Mouse (Mus musculus) cerebellum, adult 11 months (tissue): ENCODE results near the gene Copz2.
"Not testable (repeated sequence)": the region's sequence is repeated elsewhere in the genome, so short reads cannot be mapped to it uniquely, and the experiment has no call there.

Experiments
- DNase-seq: peaks from one replicate; pipeline ENCODE4 v3.0.0; 2022

The Copz2 gene

DNA sequence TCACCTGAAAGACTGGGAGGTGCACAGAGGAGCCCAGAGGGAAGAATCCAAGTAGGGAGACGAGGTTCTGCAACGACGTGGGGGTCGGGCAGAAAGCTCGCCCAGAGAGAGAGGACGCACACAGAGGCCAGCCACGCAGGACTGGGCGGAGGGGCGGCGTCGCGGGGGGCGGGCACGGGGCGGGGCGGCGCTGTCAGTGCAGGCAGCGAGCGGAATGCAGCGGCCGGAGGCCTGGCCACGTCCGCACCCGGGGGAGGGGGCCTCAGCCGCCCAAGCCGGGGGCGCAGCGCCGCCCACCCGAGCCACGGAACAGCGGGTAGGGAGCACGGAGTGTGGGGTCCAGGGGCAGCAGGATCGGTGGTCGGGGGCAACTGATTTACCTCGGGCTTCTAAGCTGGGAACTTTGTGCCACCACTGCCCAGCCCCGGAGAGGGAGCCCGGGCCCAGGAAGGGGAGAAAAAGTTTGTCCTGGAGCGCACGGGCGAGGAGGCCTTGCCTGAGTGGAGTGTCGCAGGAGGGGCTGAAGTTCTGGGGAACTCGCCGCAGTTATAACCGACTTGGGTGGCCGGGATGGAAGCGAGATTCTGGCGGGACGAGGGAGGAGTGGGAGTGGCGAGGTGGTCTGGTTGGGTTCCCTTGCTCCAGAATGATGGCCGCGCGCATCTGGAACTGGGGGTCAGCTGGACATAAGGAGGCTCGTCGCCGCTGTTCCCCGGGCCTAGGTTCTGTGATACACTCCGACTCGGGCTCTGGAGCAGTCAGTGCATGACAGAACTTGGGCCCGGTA, at the start of gene Copz2:
Gene Copz2 (plus strand): TSS at position 190 of the 787 bp plus-strand sequence.
- no peak for DNase-seq

- DNase-seq = no peak
Measured at GRCm38 (mm10) chr11:96805606-96806005, 44.1 kb upstream of the Copz2 start.

DNA sequence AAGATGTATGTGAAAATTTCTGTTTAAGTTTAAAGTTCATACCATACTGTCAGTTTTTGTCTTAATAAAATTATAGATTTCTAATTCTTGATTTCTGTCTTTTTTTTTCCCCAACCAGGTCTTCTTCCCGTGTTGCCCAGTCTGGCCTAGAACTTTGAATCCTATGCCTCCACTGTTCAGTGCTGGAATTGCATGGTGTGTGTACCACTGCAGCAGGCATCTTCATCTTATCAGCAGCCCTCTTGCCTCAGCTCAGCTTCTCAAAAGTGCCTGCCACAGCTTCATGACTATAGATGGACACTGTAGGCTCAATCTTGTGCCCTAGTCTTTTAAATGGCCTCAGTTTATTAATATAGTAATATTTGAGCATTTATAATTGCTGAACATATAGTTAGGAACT, 41.6 kb upstream of the Copz2 start:
- no peak for DNase-seq

- DNase-seq = no peak
Measured at GRCm38 (mm10) chr11:96809562-96810235, 40.0 kb upstream of the Copz2 start.

GRCm38 (mm10) chr11:96811188-96811587, 38.5 kb upstream of the Copz2 start:
- not testable (repeated sequence) for DNase-seq

GRCm38 (mm10) chr11:96813455-96813854, 36.2 kb upstream of the Copz2 start:
- no peak for DNase-seq

DNA sequence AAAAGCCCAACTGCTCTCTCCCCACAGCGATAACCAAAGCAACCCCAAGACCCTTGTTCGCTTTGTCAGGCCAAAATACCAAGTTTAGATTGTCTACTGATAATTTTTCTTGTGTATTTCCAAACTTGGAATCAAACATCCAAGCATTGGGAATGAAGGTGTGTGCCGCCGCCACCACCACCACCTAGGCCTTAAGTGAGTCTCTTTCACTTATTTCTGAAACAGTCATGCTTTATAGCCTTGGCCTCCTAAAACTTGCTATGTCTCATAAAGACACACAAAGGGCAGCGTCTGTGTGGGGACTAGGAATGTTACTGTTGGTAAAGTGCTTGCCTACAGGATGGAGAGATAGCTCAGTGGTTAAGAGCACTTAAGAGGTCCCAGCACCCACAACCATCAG, 35.8 kb upstream of the Copz2 start:
- DNase-seq = no peak

DNA sequence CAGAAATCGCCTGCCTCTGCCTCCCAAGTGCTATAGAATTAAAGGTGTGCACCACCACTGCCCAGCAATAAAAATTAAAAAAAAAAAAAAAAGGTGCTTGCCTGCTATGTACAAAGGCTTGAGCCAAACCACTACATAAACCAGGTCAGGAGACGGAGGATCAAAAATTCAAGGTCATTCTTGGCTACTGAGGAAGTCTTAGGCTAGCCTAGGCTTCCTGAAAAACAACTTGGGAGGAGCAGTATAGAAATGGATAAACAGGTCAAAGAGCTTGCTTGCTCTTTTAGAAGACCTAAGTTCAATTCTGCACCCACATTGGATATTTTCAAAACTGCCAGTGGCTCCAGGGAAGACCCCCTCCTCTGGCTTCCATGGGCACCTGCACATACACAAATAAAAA, 35.2 kb upstream of the Copz2 start:
- DNase-seq = no peak

GRCm38 (mm10) chr11:96815895-96816294, 33.8 kb upstream of the Copz2 start:
- DNase-seq = no peak

- no peak for DNase-seq
Measured at GRCm38 (mm10) chr11:96816494-96816893, 33.2 kb upstream of the Copz2 start.

DNA sequence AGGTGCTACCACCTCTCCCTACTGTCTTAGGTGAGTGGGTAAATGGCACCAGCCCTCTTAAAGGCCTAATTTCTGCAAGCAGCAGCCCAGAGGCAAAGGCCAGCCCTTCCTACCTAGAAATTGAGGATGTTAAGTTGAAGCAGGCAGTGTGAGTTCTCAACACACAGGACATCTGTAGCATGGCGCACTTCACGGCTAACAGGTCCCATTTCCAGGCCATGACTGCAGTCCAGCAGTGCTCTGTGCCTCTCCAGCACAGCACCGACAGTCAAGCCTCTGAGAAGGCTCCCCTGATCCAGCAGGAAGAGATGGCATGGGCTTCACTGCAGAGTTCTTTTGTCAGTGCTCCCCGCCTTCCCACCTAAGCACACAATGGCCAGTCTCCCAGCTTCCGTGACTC, 32.7 kb upstream of the Copz2 start:
- DNase-seq = no peak

- DNase-seq = no peak
Measured at GRCm38 (mm10) chr11:96818128-96818710, 31.5 kb upstream of the Copz2 start.

GRCm38 (mm10) chr11:96821956-96822355, 27.7 kb upstream of the Copz2 start:
- DNase-seq = no peak

DNA sequence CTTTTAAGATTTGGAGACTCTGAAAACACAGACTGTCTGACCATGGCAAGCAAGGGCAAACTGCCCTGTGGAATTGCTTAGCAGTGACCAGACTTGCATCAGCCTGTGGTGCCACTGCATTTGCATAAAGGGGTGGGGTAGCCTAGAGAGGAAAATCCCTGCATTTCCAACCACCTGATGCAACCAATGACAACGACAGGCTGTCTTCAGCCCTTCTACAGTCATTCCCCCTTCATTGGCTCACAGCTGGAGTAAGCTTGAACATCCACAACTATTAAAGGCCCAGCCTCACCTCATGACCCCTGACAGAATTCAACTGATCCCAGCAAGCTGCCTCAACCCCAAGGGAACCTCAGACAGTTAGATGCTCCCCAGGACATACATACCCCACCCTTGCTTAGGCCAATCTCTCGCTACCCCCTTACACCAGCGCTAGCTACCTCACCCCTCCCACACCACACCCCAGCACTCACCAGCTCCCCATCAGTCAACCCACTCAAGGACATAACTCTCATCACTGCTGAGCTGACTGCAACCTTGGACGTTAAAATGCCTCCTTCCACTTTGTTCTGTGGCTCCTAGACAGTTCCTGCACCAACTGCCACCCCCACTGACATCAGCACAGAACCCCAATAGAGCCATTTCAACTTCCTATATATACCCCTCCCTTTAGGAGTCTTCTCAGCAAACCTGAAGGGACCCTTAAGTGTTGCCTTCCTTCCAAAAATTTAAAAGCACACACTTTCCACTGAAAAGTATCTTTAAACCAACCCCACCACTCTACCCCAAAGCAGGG, 26.8 kb upstream of the Copz2 start:
- no peak for DNase-seq

DNA sequence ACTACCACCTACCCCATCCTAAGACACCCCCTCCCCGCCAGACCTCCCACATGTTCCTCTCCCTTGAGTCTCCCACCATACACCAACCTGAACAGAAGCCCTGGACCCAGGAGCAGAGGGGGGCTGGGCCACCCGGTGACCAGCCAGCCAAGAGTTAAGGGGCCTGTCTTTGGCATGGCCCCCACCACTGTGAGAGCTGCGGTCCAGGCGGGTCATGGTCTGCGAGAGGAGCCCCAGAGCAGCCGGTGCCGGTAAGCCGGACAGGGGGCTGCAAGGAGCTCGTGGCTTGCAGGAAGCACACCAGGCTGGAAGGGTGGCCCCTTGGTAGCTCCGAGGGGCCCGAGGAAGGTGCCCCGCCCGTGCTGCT, 26.2 kb upstream of the Copz2 start:
- no peak for DNase-seq

DNA sequence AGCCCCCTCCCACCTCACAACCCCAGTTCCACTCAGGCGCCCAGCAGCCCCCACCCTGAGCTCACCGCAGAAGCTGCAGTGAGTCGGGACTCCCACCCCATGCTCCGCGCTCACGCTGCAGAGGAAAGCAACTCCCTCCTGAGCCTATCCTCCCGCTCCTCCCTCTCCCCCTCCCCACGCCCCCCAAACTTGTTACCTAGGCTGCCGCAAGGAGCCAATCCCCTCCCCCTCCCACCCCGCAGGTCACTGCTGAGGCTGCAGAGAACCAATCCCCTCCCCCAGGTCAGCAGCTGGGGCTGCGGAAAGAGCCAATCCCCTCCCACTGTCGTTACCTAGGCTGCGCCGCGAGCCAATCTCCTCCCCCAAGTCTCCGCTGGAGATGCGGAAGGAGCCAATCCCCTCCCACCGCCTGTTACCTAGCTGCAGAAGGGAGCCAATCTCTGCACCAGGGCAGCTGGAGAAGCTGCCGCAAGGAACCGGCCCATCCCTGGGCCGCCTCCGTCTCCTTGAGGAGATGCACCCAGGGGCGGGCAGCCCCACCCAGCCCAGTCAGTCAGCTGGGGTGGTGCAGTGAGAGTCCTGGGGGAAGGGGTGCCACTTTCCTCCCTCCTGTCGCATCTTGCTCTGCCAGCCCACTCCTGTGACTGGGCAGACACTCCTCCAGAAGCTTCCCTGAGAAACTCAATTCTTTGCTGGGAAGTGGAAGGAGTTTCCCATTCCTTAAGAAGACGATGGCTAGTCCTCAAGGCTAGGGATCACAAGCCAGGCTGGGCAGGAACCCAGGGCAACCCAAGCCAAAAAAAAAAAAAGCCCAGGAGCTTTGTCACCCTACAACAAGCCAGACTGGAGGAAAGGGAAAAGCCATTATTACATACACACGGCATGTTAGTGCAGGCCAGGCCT, 25.5 kb upstream of the Copz2 start:
- DNase-seq = peak; percentile 86

- DNase-seq = peak; percentile 62
Measured at GRCm38 (mm10) chr11:96824783-96825495, 24.7 kb upstream of the Copz2 start.

- no peak for DNase-seq
Measured at GRCm38 (mm10) chr11:96826481-96826880, 23.2 kb upstream of the Copz2 start.

GRCm38 (mm10) chr11:96827062-96827581, 22.5 kb upstream of the Copz2 start:
- DNase-seq = no peak

- no peak for DNase-seq
Measured at GRCm38 (mm10) chr11:96827917-96828316, 21.8 kb upstream of the Copz2 start.

GRCm38 (mm10) chr11:96828881-96829280, 20.8 kb upstream of the Copz2 start:
- no peak for DNase-seq
